ENCODE assay signal across 8 mouse cellular contexts in the genomic region with DNA sequence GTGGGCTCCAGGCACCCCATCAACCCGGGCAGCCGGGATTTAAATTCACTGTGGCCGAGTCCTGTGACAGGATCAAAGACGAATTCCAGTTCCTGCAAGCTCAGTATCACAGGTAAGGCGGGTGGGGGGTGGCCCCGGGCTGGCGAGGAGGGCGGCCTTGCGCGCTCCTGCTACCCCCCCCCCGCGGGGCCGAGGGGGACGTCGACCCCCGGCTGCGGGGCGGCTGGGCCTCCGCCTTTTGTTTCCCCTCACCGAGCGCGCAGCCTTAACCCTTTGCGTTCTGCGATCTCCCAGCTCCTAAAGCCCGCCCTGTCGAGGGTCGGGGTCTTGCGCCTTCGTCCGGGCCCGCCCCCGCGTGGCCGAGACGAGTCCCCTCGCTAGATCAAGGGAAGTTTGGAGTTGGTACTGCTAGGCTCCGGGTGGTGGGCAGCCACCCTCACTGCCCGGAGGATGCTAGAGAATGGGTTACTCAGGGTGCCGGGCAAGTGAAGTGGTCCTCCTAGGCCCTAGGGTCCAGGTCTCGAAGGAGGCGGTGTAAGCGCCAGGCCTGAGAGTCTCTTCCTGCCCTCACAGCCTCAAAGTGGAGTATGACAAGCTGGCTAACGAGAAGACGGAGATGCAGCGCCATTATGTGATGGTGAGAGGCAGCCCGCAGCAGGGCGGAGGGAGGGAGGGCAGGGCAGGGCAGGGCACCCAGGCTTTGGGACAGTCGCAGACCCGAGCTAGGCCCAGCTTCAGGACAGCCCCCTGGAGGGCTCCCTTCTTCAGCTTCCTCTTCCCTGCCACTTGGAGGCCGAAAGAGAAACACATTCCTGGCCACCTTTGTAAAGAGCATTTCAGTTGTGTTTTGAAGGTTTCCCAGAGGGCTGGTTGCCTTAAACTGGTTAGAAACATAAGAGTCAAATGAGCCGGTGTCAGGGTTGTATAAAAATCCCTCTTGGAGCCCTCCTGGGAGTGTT. TPM values are rescaled to one million over a fixed set of nuclear protein-coding genes. Genes with fewer than 3 reads are reported as not detected.
DNase-seq lines count a peak whose midpoint lies in the region; ATAC-seq and TF ChIP-seq lines count a peak whose summit lies in the region.

No protein-coding gene starts in this region.

- no peak for ATAC-seq in embryonic facial prominence, embryonic 11.5 days (replicated peaks; ENCODE audit: insufficient number of reproducible peaks, low FRiP score, low TSS enrichment, low read depth)
- ATAC-seq in hindbrain, embryonic 14.5 days (ENCODE audit: low FRiP score): no peak
- ATAC-seq in liver, postnatal 0 days: no peak

- peaks cover 25% of the 10 kb centered on the region for H3K4me1 ChIP-seq in embryonic facial prominence, embryonic 11.5 days (ENCODE audit: control insufficient read depth, insufficient read depth, low read length)
- H3K4me1 ChIP-seq in hindbrain, embryonic 14.5 days (replicated peaks; ENCODE audit: control insufficient read depth, insufficient read depth, low read length): peaks cover 65% of the 10 kb centered on the region
- peaks cover 76% of the 10 kb centered on the region for H3K4me1 ChIP-seq in liver, postnatal 0 days (ENCODE audit: insufficient read depth)

- WGBS in embryonic facial prominence, embryonic 11.5 days: under 1% methylated on average over 50 of the region's 51 CpGs
- WGBS in hindbrain, embryonic 14.5 days: under 1% methylated on average over 44 of the region's 51 CpGs
- 4% methylated on average over 43 of the region's 51 CpGs for WGBS in liver, postnatal 0 days (ENCODE audit: insufficient replicate concordance)

- intact Hi-C loops in left cerebral cortex, adult 2 months (cut with DNase I): loop anchor here (1.0 to 5.0 kb wide), 7 partner anchors 31 to 525 kb away; no protein-coding TSS in a partner anchor
- intact Hi-C loops in left cerebral cortex, postnatal 25 days (cut with DNase I): loop anchor here (2.0 to 5.0 kb wide), 6 partner anchors 183 to 523 kb away; no protein-coding TSS in a partner anchor

- TF ChIP-seq CTCF in left cerebral cortex, adult 2 months (IDR thresholded peaks at IDR 0.05): no peak; the same call in none of the 2 replicates
- TF ChIP-seq CTCF in liver, postnatal 0 days (IDR thresholded peaks at IDR 0.05; ENCODE audit: low read depth): peak; percentile 35; the same call in 1 of the 2 replicates

- H3K36me3 ChIP-seq in embryonic facial prominence, embryonic 11.5 days (replicated peaks; ENCODE audit: control insufficient read depth, insufficient read depth, low read depth, low read length): no peaks in the 10 kb centered on the region; the same call in none of the 2 replicates
- H3K36me3 ChIP-seq in hindbrain, embryonic 14.5 days (replicated peaks; ENCODE audit: control insufficient read depth, insufficient read depth): peaks cover 3% of the 10 kb centered on the region
- H3K36me3 ChIP-seq in liver, postnatal 0 days (replicated peaks; ENCODE audit: insufficient read depth, low read length): peaks cover 6% of the 10 kb centered on the region; the same call in 1 of the 2 replicates

- H3K9ac ChIP-seq in embryonic facial prominence, embryonic 11.5 days (replicated peaks; ENCODE audit: low read length): peak overlapping the region; percentile 90
- peak overlapping the region; percentile 99 for H3K9ac ChIP-seq in hindbrain, embryonic 14.5 days
- H3K9ac ChIP-seq in liver, postnatal 0 days (replicated peaks): peak overlapping the region; percentile 87

- peak overlapping the region; percentile 78 for H3K4me2 ChIP-seq in embryonic facial prominence, embryonic 11.5 days (ENCODE audit: low read depth, low read length)
- H3K4me2 ChIP-seq in hindbrain, embryonic 14.5 days (replicated peaks): peak overlapping the region; percentile 83
- peak overlapping the region; percentile 96 for H3K4me2 ChIP-seq in liver, postnatal 0 days (ENCODE audit: low read depth, low read length)

- DNase-seq in left cerebral cortex, adult 2 months (ENCODE audit: extremely low spot score in 1 of 2, low spot score in 2 of 2): peak; percentile 40 to 44
- no peak for DNase-seq in left cerebral cortex, postnatal 25 days (ENCODE audit: low spot score in 2 of 2)
- DNase-seq in Muller cell, postnatal 12 days (ENCODE audit: inconsistent ontology term): peak; percentile 62
- peak; percentile 86 for DNase-seq in embryonic facial prominence, embryonic 11.5 days (ENCODE audit: low spot score)
- peak; percentile 60 for DNase-seq in hindbrain, embryonic 14.5 days (ENCODE audit: low spot score)
- DNase-seq in liver, postnatal 0 days: peak; percentile 32
- peak; percentile 44 for DNase-seq in right cerebral cortex, postnatal 4 days
- no peak for DNase-seq in left cerebral cortex, adult 11 months (ENCODE audit: low spot score)

- peak overlapping the region; percentile 96 for H3K27ac ChIP-seq in left cerebral cortex, adult 2 months
- H3K27ac ChIP-seq in embryonic facial prominence, embryonic 11.5 days (replicated peaks; ENCODE audit: low read depth, low read length): peak overlapping the region; percentile 97
- H3K27ac ChIP-seq in hindbrain, embryonic 14.5 days: peak overlapping the region; percentile 93
- peak overlapping the region; percentile 82 for H3K27ac ChIP-seq in liver, postnatal 0 days (ENCODE audit: low read depth)

- H3K27me3 ChIP-seq in embryonic facial prominence, embryonic 11.5 days (ENCODE audit: control insufficient read depth, insufficient read depth, low read length): no peaks in the 10 kb centered on the region
- H3K27me3 ChIP-seq in hindbrain, embryonic 14.5 days (ENCODE audit: control insufficient read depth, insufficient read depth, low read length): no peaks in the 10 kb centered on the region
- H3K27me3 ChIP-seq in liver, postnatal 0 days (ENCODE audit: insufficient read depth, low read length): peaks cover 15% of the 10 kb centered on the region

- H3K9me3 ChIP-seq in embryonic facial prominence, embryonic 11.5 days (replicated peaks; ENCODE audit: control insufficient read depth, low read length): no peaks in the 10 kb centered on the region
- no peaks in the 10 kb centered on the region for H3K9me3 ChIP-seq in hindbrain, embryonic 14.5 days (ENCODE audit: control insufficient read depth, low read length)
- no peaks in the 10 kb centered on the region for H3K9me3 ChIP-seq in liver, postnatal 0 days (ENCODE audit: low read length)

- no peak for TF ChIP-seq EP300 in liver, postnatal 0 days (IDR thresholded peaks at IDR 0.05; ENCODE audit: low read depth)

- peak overlapping the region; percentile 91 for H3K4me3 ChIP-seq in left cerebral cortex, adult 2 months
- peak overlapping the region; percentile 97 for H3K4me3 ChIP-seq in embryonic facial prominence, embryonic 11.5 days (ENCODE audit: low read depth, low read length)
- peak overlapping the region; percentile 91 for H3K4me3 ChIP-seq in hindbrain, embryonic 14.5 days (replicated peaks; ENCODE audit: low read length)
- peak overlapping the region; percentile 62 for H3K4me3 ChIP-seq in liver, postnatal 0 days (ENCODE audit: low read depth, low read length)

RNA-seq across cellular contexts. Expression of a gene that starts 2.1 kb away (rescaled TPM):
- total RNA-seq in left cerebral cortex, adult 2 months (2021): 10 to 100 TPM; 69.2 to 71.5 TPM
- total RNA-seq in left cerebral cortex, postnatal 25 days (2021): 10 to 100 TPM; 67.9 to 79.5 TPM
- 31.4 and 37.7 TPM in 2 replicates for polyA plus RNA-seq in embryonic facial prominence, embryonic 11.5 days (2014; fragmentation: Nextera tagmentation; extraction: Ambion mirVana)
- 22.4 and 23.9 TPM in 2 replicates for polyA plus RNA-seq in hindbrain, embryonic 14.5 days (2014; fragmentation: Nextera tagmentation; extraction: Ambion mirVana)
- polyA plus RNA-seq in liver, postnatal 0 days (2015; fragmentation: Nextera tagmentation; extraction: Ambion mirVana): 3.2 and 3.6 TPM in 2 replicates

Comparison
In these comparisons a context has a peak if more than half of its experiments do, and no peak if none do; other contexts are left out.
1. DNase-seq: peak in left cerebral cortex, adult 2 months (2 of 2), Muller cell, postnatal 12 days (single experiment), embryonic facial prominence, embryonic 11.5 days (single experiment), hindbrain, embryonic 14.5 days (single experiment), liver, postnatal 0 days (single experiment) and right cerebral cortex, postnatal 4 days (single experiment); none in left cerebral cortex, postnatal 25 days (0 of 2) and left cerebral cortex, adult 11 months (single experiment).
2. Peak in every context shown above with its lines, with median percentiles within 50 percentile points of each other: H3K27ac ChIP-seq, H3K4me3 ChIP-seq, H3K4me2 ChIP-seq and H3K9ac ChIP-seq.